Mouse (Mus musculus) brain, embryonic 14.5 days (tissue): ENCODE data around the gene Psmb6.

Experiments used
- CTCF ChIP-seq: fragments of 200-500 bp; IDR thresholded peaks from 2 replicates; pipeline ENCODE4 v1.5.1; 2012; ENCODE audit warnings: inconsistent platforms, mild to moderate bottlenecking, moderate library complexity, borderline replicate concordance; ENCODE audit not compliant: insufficient read depth, insufficient read length; ENCODE audit errors: extremely low read depth
- POLR2A ChIP-seq: fragments of 200-500 bp; IDR thresholded peaks from 2 replicates; pipeline ENCODE4 v1.6.1; 2012; ENCODE audit warnings: mild to moderate bottlenecking, inconsistent platforms, borderline replicate concordance; ENCODE audit not compliant: poor library complexity, insufficient read depth, insufficient read length, severe bottlenecking; ENCODE audit errors: extremely low read depth

DNA sequence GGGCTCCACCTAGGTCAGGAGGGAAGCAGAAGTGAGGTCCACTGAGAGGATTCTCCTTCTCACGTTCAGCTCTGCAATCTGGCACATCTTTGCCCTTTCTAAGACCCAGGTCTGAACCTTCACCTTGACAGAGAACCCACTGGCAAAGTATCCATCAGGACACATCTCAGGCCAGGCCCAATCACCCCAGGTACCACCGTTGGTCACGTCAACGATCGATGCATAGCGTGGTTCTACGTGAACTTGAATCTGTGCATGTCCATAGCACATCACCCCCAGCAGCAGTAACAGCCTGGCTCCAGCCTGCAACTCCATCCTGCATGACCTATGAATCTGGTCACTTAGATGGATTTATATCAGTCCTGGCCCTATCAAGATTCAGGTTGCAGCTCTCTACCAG lies 10.9 kb upstream of the Psmb6 start, which contains the start of gene Vmo1:
- TF ChIP-seq POLR2A (no peak), CTCF (no peak)
